ENCODE assay signal across 8 mouse cellular contexts in genomic region chr5:25221604-25222003, GRCm38 (mm10). TPM values are rescaled to one million over a fixed set of nuclear protein-coding genes. Genes with fewer than 3 reads are reported as not detected.
DNase-seq lines count a peak whose midpoint lies in the region; ATAC-seq and TF ChIP-seq lines count a peak whose summit lies in the region.

Galnt11 (plus strand) TSS chr5:25221904.

- no peak for ATAC-seq in CD4-positive, CD25-positive, alpha-beta regulatory T cell, adult 4 months
- no peak for ATAC-seq in forebrain, embryonic 14.5 days
- ATAC-seq in hindbrain, embryonic 16.5 days: no peak

- 89% methylated on average over 3 of the region's 3 CpGs for WGBS in forebrain, embryonic 14.5 days
- WGBS in hindbrain, embryonic 16.5 days: 81% methylated on average over 3 of the region's 3 CpGs

- H3K4me1 ChIP-seq in forebrain, embryonic 14.5 days (ENCODE audit: control insufficient read depth, insufficient read depth, low read length): peaks cover 5% of the 10 kb centered on the region
- H3K4me1 ChIP-seq in hindbrain, embryonic 16.5 days (ENCODE audit: control insufficient read depth, insufficient read depth, low read depth, low read length): peaks cover 8% of the 10 kb centered on the region
- H3K4me1 ChIP-seq in megakaryocyte, embryonic 14.5 days: peaks cover 11% of the 10 kb centered on the region; the same call in 1 of the 2 replicates

- DNase-seq in CD4-positive, CD25-positive, alpha-beta regulatory T cell, adult 2 months (ENCODE audit: low read depth, low spot score): peak; percentile 6
- DNase-seq in forebrain, embryonic 14.5 days (ENCODE audit: low spot score): no peak
- DNase-seq in urinary bladder, postnatal 36 days (ENCODE audit: low spot score in 2 of 2): no peak
- DNase-seq in spleen, adult 18-20 months: no peak

- no peaks in the 10 kb centered on the region for H3K9me3 ChIP-seq in forebrain, embryonic 14.5 days (replicated peaks; ENCODE audit: control insufficient read depth, low read length)
- no peaks in the 10 kb centered on the region for H3K9me3 ChIP-seq in hindbrain, embryonic 16.5 days (ENCODE audit: control insufficient read depth, low read length)
- no peaks in the 10 kb centered on the region for H3K9me3 ChIP-seq in megakaryocyte, embryonic 14.5 days

- H3K27me3 ChIP-seq in C2C12 (ENCODE audit: control insufficient read depth, insufficient read depth, insufficient read length): peaks cover 4% of the 10 kb centered on the region
- no peaks in the 10 kb centered on the region for H3K27me3 ChIP-seq in forebrain, embryonic 14.5 days (replicated peaks; ENCODE audit: control insufficient read depth, insufficient read depth, low read length)
- H3K27me3 ChIP-seq in hindbrain, embryonic 16.5 days (replicated peaks; ENCODE audit: control insufficient read depth, insufficient read depth, low read length): no peaks in the 10 kb centered on the region
- H3K27me3 ChIP-seq in megakaryocyte, embryonic 14.5 days (replicated peaks): peaks cover 12% of the 10 kb centered on the region

- peak within 1 kb of the TSS; percentile 63 for H3K4me2 ChIP-seq in forebrain, embryonic 14.5 days (ENCODE audit: low read length)
- peak within 1 kb of the TSS; percentile 54 for H3K4me2 ChIP-seq in hindbrain, embryonic 16.5 days (ENCODE audit: low read length)

- peaks cover 9% of the 10 kb centered on the region for H3K79me3 ChIP-seq in C2C12 (ENCODE audit: low read depth)

- TF ChIP-seq CTCF in C2C12 (IDR thresholded peaks at IDR 0.05; ENCODE audit: control insufficient read depth, insufficient read depth, insufficient read length): no peak

- peak within 1 kb of the TSS; percentile 34 for H3K4me3 ChIP-seq in C2C12 (ENCODE audit: insufficient read depth, poor library complexity, severe bottlenecking)
- peak within 1 kb of the TSS; percentile 70 for H3K4me3 ChIP-seq in forebrain, embryonic 14.5 days (ENCODE audit: low read depth, low read length)
- H3K4me3 ChIP-seq in hindbrain, embryonic 16.5 days (ENCODE audit: low read length): peak within 1 kb of the TSS; percentile 84
- peak within 1 kb of the TSS; percentile 94 for H3K4me3 ChIP-seq in megakaryocyte, embryonic 14.5 days (replicated peaks)

- peaks cover 22% of the 10 kb centered on the region for H3K79me2 ChIP-seq in C2C12 (ENCODE audit: control insufficient read depth, insufficient read depth)

- H3K9ac ChIP-seq in forebrain, embryonic 14.5 days (ENCODE audit: low read length): peak within 1 kb of the TSS; percentile 81
- peak within 1 kb of the TSS; percentile 89 for H3K9ac ChIP-seq in hindbrain, embryonic 16.5 days (ENCODE audit: low read depth, low read length)

- no peaks in the 10 kb centered on the region for H3K36me3 ChIP-seq in C2C12 (ENCODE audit: control insufficient read depth, insufficient read depth)
- no peaks in the 10 kb centered on the region for H3K36me3 ChIP-seq in forebrain, embryonic 14.5 days (ENCODE audit: control insufficient read depth, insufficient read depth, low read length)
- H3K36me3 ChIP-seq in hindbrain, embryonic 16.5 days (ENCODE audit: control insufficient read depth, insufficient read depth, low read length): no peaks in the 10 kb centered on the region
- H3K36me3 ChIP-seq in megakaryocyte, embryonic 14.5 days (replicated peaks; ENCODE audit: low read length): peaks cover 5% of the 10 kb centered on the region

- peak within 1 kb of the TSS; percentile 77; the same call in 1 of the 2 replicates for H3K27ac ChIP-seq in forebrain, embryonic 14.5 days (ENCODE audit: low read depth, low read length)
- peak within 1 kb of the TSS; percentile 92 for H3K27ac ChIP-seq in hindbrain, embryonic 16.5 days (ENCODE audit: low read depth, low read length)

- peak within 1 kb of the TSS; percentile 61 for H3ac ChIP-seq in C2C12 (ENCODE audit: control insufficient read depth, insufficient read length, low read depth)

TF ChIP-seq in C2C12, 6 proteins besides CTCF, POLR2A, EP300 and RAD21:
- TF ChIP-seq USF1 (IDR thresholded peaks at IDR 0.05; ENCODE audit: low read depth): no peak
- TF ChIP-seq MAX (IDR thresholded peaks at IDR 0.05): no peak
- no peak for TF ChIP-seq MYOD1 (IDR thresholded peaks at IDR 0.05; ENCODE audit: control insufficient read depth, insufficient read length, low read depth)
- TF ChIP-seq MYOG (IDR thresholded peaks at IDR 0.05; ENCODE audit: control insufficient read depth, extremely low read depth, insufficient read length): no peak
- TF ChIP-seq FOSL1 (IDR thresholded peaks at IDR 0.05; ENCODE audit: insufficient read depth, low read length, poor library complexity, severe bottlenecking): no peak

RNA-seq across cellular contexts. Expression of gene Galnt11, which starts in this region (rescaled TPM):
- 1 to 10 TPM; 6.8 to 7.0 TPM for polyA plus RNA-seq in CD4-positive, CD25-positive, alpha-beta regulatory T cell, adult 4 months (2017; shearing (Covaris generic))
- polyA plus RNA-seq in C2C12 (2012; fragmentation: generic; extraction: Trizol): 9.1 TPM
- polyA plus RNA-seq in forebrain, embryonic 14.5 days (2014; fragmentation: Nextera tagmentation; extraction: Ambion mirVana): 46.6 and 47.7 TPM in 2 replicates
- 60.2 and 63.3 TPM in 2 replicates for polyA plus RNA-seq in hindbrain, embryonic 16.5 days (2015; fragmentation: Nextera tagmentation; extraction: Ambion mirVana)
- 1.8 TPM in 1 of 2 replicates, not detected in the other for polyA plus RNA-seq in megakaryocyte, embryonic 14.5 days (2012; ENCODE audit: insufficient read depth, low replicate concordance)

Comparison
In these comparisons a context has a peak if more than half of its experiments do, and no peak if none do; other contexts are left out.
1. H3K4me3 ChIP-seq: peak in every context shown above with its lines; median percentile 94 in megakaryocyte, embryonic 14.5 days; 84 in hindbrain, embryonic 16.5 days; 70 in forebrain, embryonic 14.5 days; 34 in C2C12.